Mouse (Mus musculus) stomach, postnatal 0 days (tissue): Measurements from ENCODE around the gene Hist1h1c. TPM values are rescaled to one million over a fixed set of nuclear protein-coding genes. Genes with fewer than 3 reads are reported as not detected.
"Not testable (repeated sequence)": the region's sequence is repeated elsewhere in the genome, so short reads cannot be mapped to it uniquely, and the experiment has no call there.

ENCODE experiments used
- ATAC-seq: fragments of 200-750 bp; cut with Nextera tagmentation; 2 replicates; pipeline ENCODE4 v1.8.0; 2017; ENCODE audit not compliant: low FRiP score, low TSS enrichment
- DNase-seq: peaks from one replicate; pipeline ENCODE4 v3.0.0-alpha.2; 2016; ENCODE audit warnings: low spot score
- H3K27ac ChIP-seq: fragments of 300-500 bp; sonication (generic); replicated peaks from 2 replicates; pipeline ENCODE4 v1.5.1; 2014; ENCODE audit warnings: mild to moderate bottlenecking, control low read depth
- H3K27me3 ChIP-seq: fragments of 300-500 bp; sonication (generic); 2 replicates; pipeline ENCODE4 v1.6.1; 2014; ENCODE audit warnings: low read length; ENCODE audit not compliant: control insufficient read depth, insufficient read depth
- H3K36me3 ChIP-seq: fragments of 300-500 bp; sonication (generic); 2 replicates; pipeline ENCODE4 v1.6.1; 2014; ENCODE audit warnings: low read length, mixed read lengths; ENCODE audit not compliant: control insufficient read depth, insufficient read depth
- H3K4me1 ChIP-seq: fragments of 300-500 bp; sonication (generic); replicated peaks from 2 replicates; pipeline ENCODE4 v1.6.1; 2014; ENCODE audit warnings: antibody characterized with exemption; ENCODE audit not compliant: control insufficient read depth, insufficient read depth
- H3K4me2 ChIP-seq: fragments of 300-500 bp; sonication (generic); replicated peaks from 2 replicates; pipeline ENCODE4 v1.6.1; 2014; ENCODE audit warnings: low read depth, mild to moderate bottlenecking, control low read depth, moderate library complexity
- H3K4me3 ChIP-seq: fragments of 300-500 bp; sonication (generic); 2 replicates; pipeline ENCODE4 v1.5.1; 2014; ENCODE audit warnings: low read depth, low read length, control low read depth
- H3K9ac ChIP-seq: fragments of 300-500 bp; sonication (generic); 2 replicates; pipeline ENCODE4 v1.6.1; 2014; ENCODE audit warnings: mild to moderate bottlenecking, low read length, control low read depth, mixed read lengths
- H3K9me3 ChIP-seq: fragments of 300-500 bp; sonication (generic); 2 replicates; pipeline ENCODE4 v1.6.1; 2016; ENCODE audit warnings: low read length; ENCODE audit not compliant: control insufficient read depth
- CTCF ChIP-seq: IDR thresholded peaks from 2 replicates; pipeline ENCODE4 v1.5.1; 2016; ENCODE audit warnings: antibody characterized with exemption, low read depth, mild to moderate bottlenecking, moderate library complexity
- EP300 ChIP-seq: optimal IDR thresholded peaks from 2 replicates; pipeline ENCODE3; 2016; ENCODE audit warnings: antibody characterized with exemption
- WGBS: fragments of 180-500 bp; shearing (Covaris S2); extraction: QIAGEN DNeasy Blood & Tissue Kit; methylation state at CpG from one replicate; pipeline ENCODE4 v1.1.7; 2014; 5-methylcytosine and 5-hydroxymethylcytosine counted together
- polyA plus RNA-seq: library from polyadenylated mRNA; unstranded; fragments of >200 nt; fragmentation: Nextera tagmentation; extraction: Ambion mirVana; gene quantifications from 2 replicates; pipeline ENCODE4 v1.2.1, GENCODE M21; 2015

Gene Hist1h1c
- polyA plus RNA-seq, 1 experiment from 2014 or later = 104 TPM

GRCm38 (mm10) chr13:23700786-23701520, 37.7 kb upstream of the Hist1h1c start:
- Histone ChIP-seq H3K27ac (no peak overlapping the region), H3K4me2 (no peak overlapping the region), H3K9me3 (no peaks in the 10 kb centered on the region), H3K9ac (no peak overlapping the region), H3K4me1 (no peaks in the 10 kb centered on the region), H3K27me3 (no peaks in the 10 kb centered on the region), H3K4me3 (no peak overlapping the region), H3K36me3 (no peaks in the 10 kb centered on the region)
- ATAC-seq (peak; percentile 66), DNase-seq (peak; percentile 72)
- WGBS = 22% methylated on average over 8 of the region's 8 CpGs
- TF ChIP-seq EP300 = no peak
- peak; percentile 93 for TF ChIP-seq CTCF

- no peak for DNase-seq
- H3K36me3 ChIP-seq = no peaks in the 10 kb centered on the region
- no peak overlapping the region for H3K9ac ChIP-seq
- no peaks in the 10 kb centered on the region for H3K27me3 ChIP-seq
- H3K4me3 ChIP-seq = no peak overlapping the region
- H3K4me2 ChIP-seq = no peak overlapping the region
- no peak for TF ChIP-seq CTCF
- no peak for TF ChIP-seq EP300
- 61% methylated on average over 4 of the region's 4 CpGs for WGBS
- H3K27ac ChIP-seq = no peak overlapping the region
- H3K4me1 ChIP-seq = no peaks in the 10 kb centered on the region
- no peaks in the 10 kb centered on the region for H3K9me3 ChIP-seq
- no peak for ATAC-seq
Observed at GRCm38 (mm10) chr13:23702220-23702619, 36.4 kb upstream of the Hist1h1c start.

DNA sequence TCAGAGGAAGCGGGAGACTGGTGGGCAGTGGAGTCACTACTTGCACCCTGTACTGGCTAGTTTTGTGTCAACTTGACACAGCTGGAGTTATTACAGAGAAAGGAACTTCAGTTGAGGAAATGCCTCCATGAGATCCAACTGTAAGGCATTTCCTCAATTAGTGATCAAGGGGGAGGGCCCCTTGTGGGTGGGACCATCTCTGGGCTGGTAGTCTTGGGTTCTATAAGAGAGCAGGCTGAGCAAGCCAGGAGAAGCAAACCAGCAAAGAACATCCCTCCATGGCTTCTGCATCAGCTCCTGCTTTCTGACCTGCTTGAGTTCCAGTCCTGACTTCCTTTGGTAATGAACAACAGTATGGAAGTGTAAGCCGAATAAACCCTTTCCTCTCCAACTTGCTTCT, 35.8 kb upstream of the Hist1h1c start:
- 60% methylated on average over 2 of the region's 2 CpGs for WGBS
- H3K9me3 ChIP-seq, ATAC-seq: not testable (repeated sequence)

DNA sequence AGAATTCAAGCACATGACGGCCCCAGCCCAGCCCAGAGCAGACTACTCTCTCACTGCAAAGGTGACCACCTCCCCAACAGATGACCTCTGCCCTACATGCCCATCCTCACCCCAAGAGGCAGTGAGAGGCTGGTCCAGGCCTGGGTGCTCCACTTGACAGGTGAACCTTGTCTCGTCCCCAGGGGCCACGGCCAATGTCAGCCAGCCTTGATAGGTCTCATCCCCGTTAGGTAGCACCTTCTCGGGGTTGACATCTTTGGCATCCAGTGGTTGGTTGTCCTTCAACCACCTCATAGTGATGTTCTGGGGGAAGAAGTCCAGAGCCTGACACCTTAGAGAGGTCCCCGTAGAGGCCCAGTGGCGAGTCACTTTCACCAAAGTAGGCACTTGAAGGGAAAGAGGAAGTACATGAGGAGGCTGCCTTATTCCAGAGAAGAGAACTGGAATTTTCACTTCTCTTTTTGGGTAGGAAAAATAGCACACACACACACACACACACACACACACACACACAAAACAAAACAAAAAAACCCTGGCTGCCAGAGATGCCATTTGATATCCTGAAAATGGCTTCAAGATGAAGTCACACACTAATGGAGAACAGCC, 32.8 kb upstream of the Hist1h1c start:
- no peak for TF ChIP-seq EP300
- no peak for TF ChIP-seq CTCF
- H3K36me3 ChIP-seq = no peaks in the 10 kb centered on the region
- no peak overlapping the region for H3K27ac ChIP-seq
- no peaks in the 10 kb centered on the region for H3K4me1 ChIP-seq
- WGBS = 92% methylated on average over 7 of the region's 7 CpGs
- H3K9me3 ChIP-seq = no peaks in the 10 kb centered on the region
- H3K4me2 ChIP-seq = no peak overlapping the region
- H3K9ac ChIP-seq = no peak overlapping the region
- H3K27me3 ChIP-seq = no peaks in the 10 kb centered on the region
- ATAC-seq (no peak), DNase-seq (no peak)
- H3K4me3 ChIP-seq = no peak overlapping the region

More for the DNA sequence above, 35.8 kb upstream of the Hist1h1c start:
- not testable (repeated sequence) for H3K9ac ChIP-seq, H3K4me1 ChIP-seq, DNase-seq, H3K36me3 ChIP-seq, H3K4me2 ChIP-seq, H3K4me3 ChIP-seq, H3K27ac ChIP-seq, H3K27me3 ChIP-seq

GRCm38 (mm10) chr13:23706771-23707170, 31.8 kb upstream of the Hist1h1c start:
- Histone ChIP-seq H3K4me2 (no peak overlapping the region), H3K4me3 (no peak overlapping the region), H3K27me3 (no peaks in the 10 kb centered on the region), H3K36me3 (no peaks in the 10 kb centered on the region), H3K27ac (no peak overlapping the region), H3K4me1 (no peaks in the 10 kb centered on the region), H3K9me3 (no peaks in the 10 kb centered on the region), H3K9ac (no peak overlapping the region)
- DNase-seq (no peak), ATAC-seq (no peak)
- WGBS = 93% methylated on average over 12 of the region's 12 CpGs
- no peak for TF ChIP-seq CTCF
- no peak for TF ChIP-seq EP300

- no peak for TF ChIP-seq CTCF
- TF ChIP-seq EP300 = no peak
- 87% methylated on average over 4 of the region's 4 CpGs for WGBS
Observed at GRCm38 (mm10) chr13:23708041-23708440, 30.6 kb upstream of the Hist1h1c start.

More at GRCm38 (mm10) chr13:23708041-23708440, 30.6 kb upstream of the Hist1h1c start:
- H3K4me1 ChIP-seq = no peaks in the 10 kb centered on the region
- no peak overlapping the region for H3K4me2 ChIP-seq
- H3K36me3 ChIP-seq = no peaks in the 10 kb centered on the region
- no peak overlapping the region for H3K9ac ChIP-seq
- H3K27ac ChIP-seq = no peak overlapping the region
- DNase-seq (no peak), ATAC-seq (no peak)
- no peaks in the 10 kb centered on the region for H3K27me3 ChIP-seq
- no peaks in the 10 kb centered on the region for H3K9me3 ChIP-seq
- H3K4me3 ChIP-seq = no peak overlapping the region
